Mouse (Mus musculus): ENCODE results near the gene Cox4i1.

DNA sequence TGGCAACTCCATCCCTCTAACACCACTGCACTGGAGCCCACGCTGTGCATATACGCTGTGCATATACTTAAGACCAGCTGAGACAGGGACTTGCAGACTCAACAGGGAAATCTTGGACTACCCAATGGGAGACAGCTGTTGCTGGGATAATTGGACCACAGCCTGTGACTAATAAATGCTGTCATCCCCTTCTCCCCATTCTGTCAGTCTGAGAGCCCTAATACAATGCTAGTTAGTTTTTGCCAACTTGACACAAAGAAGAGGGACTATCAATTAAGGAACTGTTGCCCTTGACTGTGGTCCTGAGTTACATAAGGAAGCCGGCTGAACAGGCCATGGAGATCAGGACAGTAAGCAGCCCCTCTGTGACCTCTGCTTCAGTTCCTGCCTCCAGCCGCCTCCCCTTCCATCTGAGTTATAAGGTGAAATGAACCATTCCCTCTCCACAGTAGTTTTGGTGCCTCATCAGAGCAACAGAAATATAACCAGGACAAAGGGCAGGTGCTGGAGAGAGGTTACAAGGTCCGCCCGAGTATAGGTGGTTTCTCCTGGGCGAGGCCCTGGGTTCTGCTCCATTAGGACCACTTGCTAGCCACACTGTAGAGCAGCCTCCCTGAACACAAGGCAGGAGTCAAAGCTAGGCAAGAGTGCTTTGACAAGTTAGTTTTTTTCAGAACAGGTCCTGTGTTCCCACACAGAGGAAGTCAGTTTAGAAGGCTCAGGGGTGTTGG lies 11.5 kb upstream of the Cox4i1 start:
- TF ChIP-seq CTCF (IDR thresholded peaks at IDR 0.05; ENCODE audit: borderline replicate concordance, insufficient read depth, low read depth, low read length) (no peak), POLR2A (IDR thresholded peaks at IDR 0.05; ENCODE audit: borderline replicate concordance, insufficient read depth, low read length) (no peak)
